Mouse (Mus musculus) 3134 (cell line): ENCODE data around the gene Abcc8.
"Not testable (repeated sequence)": the region's sequence is repeated elsewhere in the genome, so short reads cannot be mapped to it uniquely, and the experiment has no call there.

Source experiments
- DNase-seq: peaks from one replicate; pipeline ENCODE4 v3.0.0-alpha.2; 2011; ENCODE audit warnings: low spot score; ENCODE audit not compliant: insufficient read length; ENCODE audit errors: extremely low read depth

Abcc8 gene

DNA sequence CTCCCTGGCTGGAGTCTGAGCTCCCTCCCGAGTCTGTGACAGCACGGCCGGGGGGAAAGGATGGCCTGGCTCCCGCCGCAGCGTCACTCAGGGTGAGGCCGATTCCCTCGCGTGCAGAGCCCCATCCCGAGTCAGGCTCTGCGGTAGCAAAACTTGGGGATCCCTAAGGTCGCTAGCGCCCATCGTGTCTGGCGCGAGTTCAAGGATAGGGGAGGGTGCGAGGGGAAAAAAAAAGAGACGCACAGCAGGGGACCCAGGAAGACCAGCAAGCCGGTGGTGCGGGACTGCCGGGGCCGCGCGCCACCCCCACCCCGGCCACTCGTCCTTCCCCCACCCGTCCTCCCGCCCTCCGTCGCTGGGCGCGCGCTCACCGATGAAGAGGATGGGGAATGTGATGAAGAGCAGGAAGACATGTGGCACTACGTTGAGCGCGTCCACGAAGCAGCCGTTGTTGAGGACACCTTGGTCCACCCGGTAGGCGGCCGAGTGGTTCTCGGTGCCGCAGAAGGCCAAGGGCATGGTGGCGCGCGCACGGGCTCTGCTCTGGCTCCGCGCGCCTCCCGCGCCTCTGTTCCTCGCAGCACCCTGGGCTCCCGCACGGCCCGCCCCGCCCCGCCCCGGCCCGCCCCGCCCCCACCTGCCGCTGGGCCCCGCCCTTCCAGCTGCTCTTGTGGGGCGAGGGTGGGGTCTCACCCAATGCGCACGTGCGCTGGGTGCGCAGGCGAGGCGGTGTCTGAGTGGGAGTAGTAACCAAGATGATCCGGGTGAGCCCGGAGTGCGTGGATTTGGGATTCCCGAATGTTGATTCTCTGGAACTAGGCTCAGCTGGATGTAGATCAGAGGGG is at the start of gene Abcc8:
Gene Abcc8, minus strand, starts transcription at position 603 of the 845 bp plus-strand sequence.
- no peak for DNase-seq

- DNase-seq = no peak
These were observed 47.1 kb upstream of the Abcc8 start for GRCm38 (mm10) chr7:46226936-46227335.

GRCm38 (mm10) chr7:46226253-46226652 is 46.4 kb upstream of the Abcc8 start:
- no peak for DNase-seq

DNA sequence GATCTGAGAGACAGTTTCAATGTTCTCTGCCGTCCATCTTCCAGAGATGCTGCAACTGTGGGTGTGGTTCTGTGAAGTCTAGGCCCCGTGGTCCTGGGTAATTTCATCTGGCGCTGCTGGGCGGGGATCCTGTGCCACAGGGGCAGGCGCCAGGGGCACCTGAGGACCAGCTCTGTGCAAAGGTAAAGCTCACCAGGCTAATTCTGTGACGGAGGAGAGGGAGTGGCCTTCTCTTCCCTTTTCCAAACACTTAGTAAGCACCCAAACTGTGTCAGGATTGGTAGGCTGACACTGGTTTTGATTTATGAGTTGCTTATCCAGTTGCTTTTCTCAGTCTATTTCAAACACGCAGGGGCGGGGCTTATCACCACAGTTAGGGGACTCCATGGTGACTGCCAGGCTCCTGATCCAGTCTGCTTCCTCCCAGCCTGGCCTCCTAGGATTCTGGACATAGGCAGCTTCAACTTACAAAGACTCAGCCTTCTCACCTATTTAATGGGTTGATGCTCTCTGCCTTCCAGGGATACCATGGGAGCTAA is 40.8 kb upstream of the Abcc8 start:
- no peak for DNase-seq

DNA sequence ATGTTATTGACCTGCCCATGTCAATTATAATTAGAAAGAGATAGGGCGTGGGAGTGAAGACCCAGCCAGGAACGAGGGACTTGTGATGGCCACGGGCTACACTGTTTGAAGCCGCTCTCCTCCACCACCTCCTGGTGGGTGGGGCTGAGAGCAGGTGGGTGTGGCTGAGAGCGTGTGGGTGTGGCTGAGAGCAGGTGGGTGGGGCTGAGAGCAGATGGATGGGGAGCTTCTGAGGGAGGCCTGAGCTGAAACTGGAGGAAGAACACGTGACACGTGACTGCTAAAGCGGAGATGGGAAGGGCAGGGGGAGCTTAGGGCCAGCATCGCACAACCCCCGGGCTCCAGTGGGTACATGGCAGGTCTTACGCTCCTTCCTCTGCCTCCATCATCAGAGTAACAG is 38.6 kb upstream of the Abcc8 start:
- DNase-seq = no peak

DNA sequence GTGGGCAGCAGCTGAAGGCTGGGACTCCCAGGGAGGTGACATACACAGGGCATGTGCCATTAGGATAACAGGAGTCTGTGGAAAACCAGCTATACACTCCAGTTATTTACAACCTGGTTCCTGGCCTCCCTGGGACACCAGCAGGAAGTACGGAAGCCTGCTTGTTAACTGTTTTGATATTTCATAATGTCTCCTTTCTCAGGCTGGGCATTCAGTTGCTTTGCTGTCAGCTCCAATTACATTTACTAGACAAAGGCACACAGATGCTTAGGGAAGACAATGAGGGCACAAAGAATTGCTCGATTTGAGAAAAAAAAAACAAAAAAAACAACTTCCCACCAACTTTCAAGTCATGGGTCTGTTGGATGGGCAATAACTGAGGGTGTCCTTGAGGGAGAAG is 36.6 kb upstream of the Abcc8 start:
- no peak for DNase-seq

GRCm38 (mm10) chr7:46210276-46210675 is 30.4 kb upstream of the Abcc8 start:
- no peak for DNase-seq

DNA sequence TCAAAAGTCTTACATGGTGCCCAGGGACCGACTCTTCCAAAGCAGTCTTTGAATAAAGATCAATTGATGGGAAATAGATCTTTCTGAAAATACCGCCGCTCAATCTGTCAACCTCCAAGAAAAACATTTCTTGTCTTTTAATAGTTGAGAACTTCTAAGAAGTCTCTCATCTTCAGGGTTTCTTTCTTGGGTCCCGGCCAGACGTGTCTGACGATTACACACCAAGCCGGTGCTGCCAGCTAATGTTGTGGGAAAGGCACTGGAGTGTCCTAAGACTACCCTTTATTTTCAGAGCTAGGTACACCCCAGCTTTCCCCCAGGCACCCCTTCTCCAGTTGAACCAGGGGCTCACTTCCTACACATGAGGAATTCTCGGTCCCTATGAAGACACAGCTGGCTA is 28.3 kb upstream of the Abcc8 start:
- no peak for DNase-seq

DNA sequence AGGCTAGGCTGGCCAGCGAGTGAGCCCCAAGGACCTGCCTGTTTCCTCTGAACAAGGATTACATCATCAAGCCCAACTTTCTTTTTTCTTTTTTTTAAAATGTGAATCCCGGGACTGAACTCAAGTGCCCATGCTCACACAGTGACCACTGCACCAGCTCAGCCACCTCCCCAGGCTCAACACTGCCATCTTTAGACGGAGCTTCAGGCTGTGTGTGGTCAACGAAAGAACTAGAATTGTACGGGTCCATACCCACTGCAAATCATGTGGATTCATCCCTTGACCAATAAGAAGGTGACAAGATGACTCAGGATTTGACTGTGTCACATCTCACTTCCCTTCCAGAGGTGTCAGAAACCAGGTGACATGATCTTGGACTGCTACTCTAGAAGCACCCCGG is 24.9 kb upstream of the Abcc8 start:
- DNase-seq = no peak

DNA sequence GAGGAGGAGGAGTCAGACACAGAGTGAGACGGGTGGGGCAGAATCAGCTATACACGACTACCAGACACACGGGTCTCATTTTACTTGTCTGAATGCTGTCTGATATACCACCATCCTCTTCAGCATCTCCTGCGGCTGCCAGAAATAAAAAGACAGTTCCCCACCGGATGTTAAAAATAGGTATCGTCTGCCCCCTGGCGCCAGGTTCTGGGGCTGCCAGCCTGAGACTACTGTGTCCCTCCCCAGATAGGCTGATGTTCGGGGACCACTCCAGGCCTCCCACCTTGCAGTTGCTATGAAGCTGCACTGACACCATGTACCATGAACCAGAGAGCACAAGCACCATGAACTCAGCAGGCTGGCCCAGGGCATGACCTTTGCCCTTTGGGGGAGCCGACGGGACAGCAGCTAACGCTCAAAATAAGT is 24.2 kb upstream of the Abcc8 start:
- no peak for DNase-seq

GRCm38 (mm10) chr7:46201649-46202048 is 21.8 kb upstream of the Abcc8 start:
- DNase-seq = no peak

DNA sequence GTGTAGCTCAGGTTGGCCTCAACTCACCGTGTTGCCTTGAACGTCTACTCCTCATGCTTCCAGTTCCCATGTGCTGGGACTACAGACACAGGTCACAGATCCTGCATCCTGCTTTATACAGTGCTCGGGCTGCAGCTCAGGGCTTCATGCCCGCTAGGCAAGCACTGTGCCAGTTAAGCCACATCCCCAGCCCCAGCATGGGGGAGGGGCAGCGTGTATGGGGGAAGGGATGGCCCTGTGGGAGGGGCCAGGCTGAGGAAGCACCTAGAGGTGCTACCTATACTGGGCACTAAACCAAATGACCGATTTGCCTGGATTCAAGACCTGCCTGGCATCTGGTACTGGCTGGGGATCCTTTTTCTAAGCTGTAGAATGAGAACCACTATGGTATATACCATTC is 20.2 kb upstream of the Abcc8 start:
- no peak for DNase-seq

GRCm38 (mm10) chr7:46195356-46195755 is 15.5 kb upstream of the Abcc8 start:
- no peak for DNase-seq

DNA sequence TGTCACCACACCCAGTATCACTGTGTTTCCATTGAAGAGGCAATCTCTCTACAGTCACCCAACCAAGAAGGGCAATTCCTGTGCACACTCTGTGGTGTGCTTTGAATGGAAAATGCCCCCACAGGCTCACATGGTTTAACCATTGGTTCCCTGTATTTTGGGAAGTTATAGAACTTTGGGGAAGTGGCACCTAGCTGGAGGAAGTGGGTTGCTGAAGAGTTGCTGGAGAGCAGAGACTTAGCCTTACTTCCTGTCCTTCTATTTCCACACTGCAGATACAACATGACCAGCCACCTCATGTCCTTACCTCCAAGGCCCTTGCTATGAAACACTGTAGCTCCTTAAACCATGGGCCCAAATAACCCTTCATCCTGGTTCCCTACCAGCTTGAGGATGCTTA is 4.4 kb upstream of the Abcc8 start:
- no peak for DNase-seq

GRCm38 (mm10) chr7:46181590-46181989 is 1.8 kb upstream of the Abcc8 start:
- DNase-seq = no peak

DNA sequence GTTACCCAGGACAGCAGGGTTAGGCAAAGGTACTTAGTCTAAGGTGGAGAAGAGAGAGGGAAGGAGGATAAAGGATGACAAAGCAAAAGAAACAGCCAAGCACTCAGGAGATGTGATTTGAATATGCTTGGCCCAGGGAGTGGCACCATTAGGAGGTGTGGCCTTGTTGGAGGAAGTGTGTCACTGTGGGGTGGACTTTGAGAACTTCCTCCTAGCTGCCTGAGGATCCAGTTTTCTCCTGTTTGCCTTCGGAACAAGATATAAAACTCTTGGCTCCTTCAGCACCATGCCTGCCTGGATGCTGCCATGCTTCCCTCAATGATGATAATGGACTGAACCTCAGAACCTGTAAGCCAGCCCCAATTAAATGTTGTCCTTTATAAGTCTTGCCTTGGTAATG is 10.9 kb downstream of the Abcc8 start:
- not testable (repeated sequence) for DNase-seq

DNA sequence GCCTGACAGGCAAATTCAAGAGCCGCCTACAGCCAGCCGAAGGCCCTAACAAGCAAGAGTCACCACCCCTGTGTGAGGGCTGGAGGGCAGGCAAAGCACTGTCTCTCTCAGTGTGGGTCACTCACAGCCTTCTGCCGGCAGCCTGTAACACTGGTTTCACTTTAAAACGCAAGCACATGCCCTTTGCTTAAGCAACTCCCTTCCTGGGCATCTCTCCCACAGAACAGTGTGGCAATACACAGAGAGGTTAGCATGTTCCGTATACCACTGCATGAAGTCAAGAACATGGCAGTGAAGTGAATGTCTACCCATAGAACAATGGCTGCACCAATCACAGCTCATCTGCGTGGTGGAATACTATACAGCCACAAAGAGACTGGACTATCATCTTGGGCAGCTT is 11.4 kb downstream of the Abcc8 start:
- no peak for DNase-seq

- DNase-seq = no peak
These were observed 11.9 kb downstream of the Abcc8 start for GRCm38 (mm10) chr7:46167901-46168300.

DNA sequence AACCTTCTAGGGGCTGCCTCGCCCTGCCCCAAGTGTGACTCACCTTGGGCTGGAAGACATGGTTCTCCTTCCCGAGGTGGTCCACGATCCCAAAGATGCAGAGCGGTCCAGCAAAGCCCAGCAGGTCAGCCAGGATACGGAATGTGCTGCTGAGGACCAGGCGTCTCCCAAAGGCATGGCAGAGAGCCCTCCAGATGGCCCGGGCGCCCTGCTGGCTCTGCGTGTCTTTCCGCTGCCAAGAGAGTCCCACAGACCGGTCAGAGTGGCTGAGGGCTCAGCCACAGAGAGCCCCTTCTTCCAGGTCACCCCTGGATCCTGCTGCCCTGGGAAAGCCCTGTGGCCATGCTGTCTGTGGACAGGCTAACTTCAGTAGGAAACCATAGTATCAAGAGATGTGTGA is 14.0 kb downstream of the Abcc8 start:
- DNase-seq = no peak

DNA sequence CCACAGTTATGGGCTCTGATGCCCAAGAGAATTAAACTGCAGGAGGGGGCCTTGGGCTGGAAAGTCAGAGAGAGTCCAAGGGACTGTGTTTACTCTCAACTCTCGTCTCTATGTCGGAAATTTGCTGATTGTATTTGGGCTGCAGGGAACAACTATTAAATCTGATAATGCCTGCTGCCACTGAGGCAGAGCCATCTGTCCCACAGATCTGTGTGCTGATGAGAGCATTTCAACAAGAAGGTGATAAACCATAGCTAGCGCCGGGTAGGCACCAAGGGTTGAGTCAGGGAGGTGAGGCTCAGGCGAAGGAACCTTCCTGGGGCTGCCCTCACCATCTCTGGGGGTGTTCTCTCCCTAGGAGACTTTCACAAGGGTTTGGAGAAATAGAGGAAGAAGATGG is 17.1 kb downstream of the Abcc8 start:
- DNase-seq = no peak

DNA sequence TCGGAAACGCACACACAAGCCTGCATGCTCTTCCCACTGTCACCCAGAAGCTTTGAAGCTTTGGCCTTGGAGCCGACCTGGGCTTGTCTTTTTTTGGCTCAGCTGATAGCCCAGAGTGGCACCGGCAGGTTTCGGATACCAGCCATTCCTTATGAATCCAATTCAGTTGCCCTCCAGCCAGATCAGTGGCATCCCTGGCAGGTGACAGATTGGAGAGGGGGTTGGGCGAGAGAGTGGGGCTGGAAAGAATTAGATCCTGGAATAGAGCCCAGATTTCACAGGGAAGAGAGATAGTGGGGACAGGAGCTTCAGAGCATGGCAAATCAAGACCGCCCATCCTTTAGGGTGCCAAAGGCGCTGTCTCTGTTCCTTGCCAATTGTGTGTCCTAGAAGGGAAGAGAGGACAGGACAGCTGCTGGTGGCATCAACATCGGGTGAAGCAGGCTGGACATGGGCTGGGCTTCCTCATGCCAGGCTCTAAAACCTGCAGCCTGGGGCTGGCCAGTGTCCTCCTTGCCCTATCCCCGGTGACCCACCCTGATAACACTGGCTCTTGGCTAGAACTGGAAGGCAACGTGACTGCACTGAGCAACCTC is 17.6 kb downstream of the Abcc8 start:
- no peak for DNase-seq

- DNase-seq = no peak
These were observed 18.2 kb downstream of the Abcc8 start for GRCm38 (mm10) chr7:46161615-46162014.
